Mouse (Mus musculus): ENCODE measurements around the gene Ninj2.

GRCm38 (mm10) chr6:120124688-120125087 lies 31.5 kb downstream of the Ninj2 start:
- TF ChIP-seq HCFC1 (IDR thresholded peaks at IDR 0.05; ENCODE audit: low read depth, low read length) = no peak
- no peak for TF ChIP-seq USF2 (IDR thresholded peaks at IDR 0.05; ENCODE audit: borderline replicate concordance in 1 of 2, insufficient read depth in 1 of 2, low read depth in 1 of 2, low read length in 2 of 2)
- TF ChIP-seq E2F4 (IDR thresholded peaks at IDR 0.05; ENCODE audit: borderline replicate concordance, low read depth, low read length) = no peak
- TF ChIP-seq CTCF (IDR thresholded peaks at IDR 0.05 in 2 of 3, conservative IDR thresholded peaks at IDR 0.05 in 1 of 3; ENCODE audit: control insufficient read depth in 1 of 3, insufficient read depth in 1 of 3, low read depth in 2 of 3, low read length in 3 of 3, poor library complexity in 1 of 3, severe bottlenecking in 1 of 3) = no peak
- no peak for TF ChIP-seq ETS1 (IDR thresholded peaks at IDR 0.05; ENCODE audit: low read depth, low read length)

Measured in MEL (cell line).